Mouse (Mus musculus) liver, postnatal 0 days (tissue): Measurements from ENCODE around the gene Akr1b3. TPM values are rescaled to one million over a fixed set of nuclear protein-coding genes. Genes with fewer than 3 reads are reported as not detected.
A peak's percentile ranks its signal among the peaks of the same experiment; 100 is the strongest.

Source experiments
- ATAC-seq: fragments of 200-750 bp; cut with Nextera tagmentation; 2 replicates; pipeline ENCODE4 v1.8.0; 2017; ENCODE audit warnings: mild to moderate bottlenecking, moderate library complexity
- DNase-seq: peaks from one replicate; pipeline ENCODE4 v3.0.0-alpha.2; 2016
- H3K27ac ChIP-seq: fragments of 300-500 bp; sonication (generic); 2 replicates; pipeline ENCODE4 v1.5.1; 2014; ENCODE audit warnings: antibody characterized with exemption, moderate library complexity, mild to moderate bottlenecking, low read depth
- H3K27me3 ChIP-seq: fragments of 300-500 bp; sonication (generic); 2 replicates; pipeline ENCODE4 v1.6.1; 2014; ENCODE audit warnings: low read length, control low read depth, mixed read lengths; ENCODE audit not compliant: insufficient read depth
- H3K36me3 ChIP-seq: fragments of 300-500 bp; sonication (generic); replicated peaks from 2 replicates; pipeline ENCODE4 v1.6.1; 2014; ENCODE audit warnings: mild to moderate bottlenecking, control low read depth, low read length, moderate library complexity, mixed read lengths; ENCODE audit not compliant: insufficient read depth
- H3K4me1 ChIP-seq: fragments of 300-500 bp; sonication (generic); 2 replicates; pipeline ENCODE4 v1.6.1; 2014; ENCODE audit warnings: antibody characterized with exemption, mild to moderate bottlenecking, control low read depth; ENCODE audit not compliant: insufficient read depth
- H3K4me2 ChIP-seq: fragments of 300-500 bp; sonication (generic); 2 replicates; pipeline ENCODE4 v1.6.1; 2014; ENCODE audit warnings: low read depth, mild to moderate bottlenecking, low read length, moderate library complexity, mixed read lengths
- H3K4me3 ChIP-seq: fragments of 300-500 bp; sonication (generic); 2 replicates; pipeline ENCODE4 v1.5.1; 2014; ENCODE audit warnings: low read depth, low read length
- H3K9ac ChIP-seq: fragments of 300-500 bp; sonication (generic); replicated peaks from 2 replicates; pipeline ENCODE4 v1.6.1; 2014; ENCODE audit warnings: mild to moderate bottlenecking, moderate library complexity
- H3K9me3 ChIP-seq: fragments of 300-500 bp; sonication (generic); 2 replicates; pipeline ENCODE4 v1.6.1; 2016; ENCODE audit warnings: mild to moderate bottlenecking, control low read depth, low read length, mixed read lengths
- CTCF ChIP-seq: sonication (generic); IDR thresholded peaks from 2 replicates; pipeline ENCODE4 v1.5.1; 2016; ENCODE audit warnings: antibody characterized with exemption, low read depth
- EP300 ChIP-seq: IDR thresholded peaks from 2 replicates; pipeline ENCODE4 v1.6.1; 2016; ENCODE audit warnings: antibody characterized with exemption, low read depth, mild to moderate bottlenecking
- WGBS: fragments of 180-500 bp; shearing (Covaris S2); extraction: QIAGEN DNeasy Blood & Tissue Kit; methylation state at CpG from one replicate; pipeline ENCODE4 v1.1.7; 2014; ENCODE audit not compliant: insufficient replicate concordance; 5-methylcytosine and 5-hydroxymethylcytosine counted together
- polyA plus RNA-seq: library from polyadenylated mRNA; unstranded; fragments of >200 nt; fragmentation: Nextera tagmentation; extraction: Ambion mirVana; gene quantifications from 2 replicates; pipeline ENCODE4 v1.2.1, GENCODE M21; 2015

The Akr1b3 gene
- polyA plus RNA-seq, 1 experiment from 2014 or later = 31.6 TPM

DNA sequence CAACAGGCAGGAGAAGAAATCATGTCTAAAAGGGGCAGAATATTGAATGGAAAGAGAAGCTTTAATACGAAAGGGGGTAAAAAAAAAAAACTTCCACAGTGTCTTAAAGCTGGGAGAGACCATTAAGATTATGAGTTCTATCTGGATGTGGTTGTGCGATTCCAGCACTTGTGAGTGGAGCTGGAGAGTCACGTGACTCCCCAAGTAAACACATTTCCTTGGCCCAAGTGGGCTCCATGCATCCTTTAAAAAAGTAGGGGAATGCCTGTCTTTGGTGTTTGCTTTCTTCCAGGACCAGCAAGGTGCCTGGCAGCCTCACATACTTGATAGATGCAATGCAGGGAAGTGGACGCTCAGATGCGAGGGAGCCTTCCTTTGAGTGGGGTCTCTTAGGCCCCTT is 38.9 kb downstream of the Akr1b3 start:
- no peak overlapping the region for H3K4me2 ChIP-seq
- H3K4me3 ChIP-seq = no peak overlapping the region
- no peak for DNase-seq
- no peak for ATAC-seq
- H3K9ac ChIP-seq = no peak overlapping the region
- no peaks in the 10 kb centered on the region for H3K27me3 ChIP-seq
- H3K4me1 ChIP-seq = no peaks in the 10 kb centered on the region
- 71% methylated on average over 5 of the region's 5 CpGs for WGBS
- H3K9me3 ChIP-seq = no peaks in the 10 kb centered on the region
- no peaks in the 10 kb centered on the region for H3K36me3 ChIP-seq
- H3K27ac ChIP-seq = no peak overlapping the region
- TF ChIP-seq EP300 (no peak), CTCF (no peak)

DNA sequence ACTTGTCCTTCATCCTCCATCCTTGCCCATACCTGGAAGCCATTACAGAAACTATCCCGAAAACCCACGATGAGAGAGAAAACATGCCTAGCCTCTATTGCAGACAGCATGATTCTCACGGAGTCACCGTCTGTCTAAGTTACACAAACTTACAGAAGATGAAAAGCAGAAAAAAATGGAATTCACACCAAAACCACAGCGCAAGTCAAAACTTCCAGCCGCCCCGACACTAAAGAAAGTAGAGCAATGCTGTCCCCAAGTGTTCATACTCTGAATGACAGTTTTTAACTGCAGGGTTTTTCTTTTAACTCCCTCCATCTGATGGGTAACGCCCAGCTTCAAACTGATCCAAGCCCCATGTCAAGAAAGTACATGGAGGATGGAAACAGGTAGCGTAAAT is 39.6 kb downstream of the Akr1b3 start:
- no peak overlapping the region for H3K9ac ChIP-seq
- H3K4me1 ChIP-seq = no peaks in the 10 kb centered on the region
- H3K4me2 ChIP-seq = no peak overlapping the region
- DNase-seq = no peak
- no peaks in the 10 kb centered on the region for H3K27me3 ChIP-seq
- no peaks in the 10 kb centered on the region for H3K9me3 ChIP-seq
- H3K4me3 ChIP-seq = no peak overlapping the region
- no peaks in the 10 kb centered on the region for H3K36me3 ChIP-seq
- TF ChIP-seq EP300 (no peak), CTCF (peak; percentile 74)
- 18% methylated on average over 9 of the region's 9 CpGs for WGBS
- H3K27ac ChIP-seq = no peak overlapping the region
- ATAC-seq = no peak

DNA sequence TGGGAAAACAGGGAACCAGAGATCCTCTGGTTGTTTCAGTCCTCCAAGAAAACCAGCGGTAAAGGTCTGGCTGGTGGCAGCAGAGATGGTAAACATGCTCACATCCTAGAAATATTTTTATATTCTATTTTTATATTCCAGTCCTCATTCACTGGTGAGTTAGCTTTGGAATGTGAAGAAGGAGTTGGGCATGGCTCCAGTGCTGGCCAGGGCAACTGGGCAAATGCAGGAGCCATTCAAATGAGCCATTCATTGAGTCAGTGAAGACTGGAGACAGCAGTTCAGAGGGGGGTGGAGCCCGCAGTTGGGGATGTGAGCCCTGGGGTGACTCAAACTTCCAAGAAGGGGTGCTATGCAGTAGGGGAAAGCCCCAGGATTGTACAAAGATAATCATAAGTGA is 42.9 kb downstream of the Akr1b3 start:
- H3K4me2 ChIP-seq = no peak overlapping the region
- no peaks in the 10 kb centered on the region for H3K9me3 ChIP-seq
- no peaks in the 10 kb centered on the region for H3K36me3 ChIP-seq
- no peak overlapping the region for H3K9ac ChIP-seq
- ATAC-seq (no peak), DNase-seq (no peak)
- no peak for TF ChIP-seq EP300
- no peak for TF ChIP-seq CTCF
- H3K4me1 ChIP-seq = no peaks in the 10 kb centered on the region
- H3K27ac ChIP-seq = no peak overlapping the region
- WGBS = 79% methylated on average over 2 of the region's 2 CpGs
- H3K27me3 ChIP-seq = no peaks in the 10 kb centered on the region
- H3K4me3 ChIP-seq = no peak overlapping the region

DNA sequence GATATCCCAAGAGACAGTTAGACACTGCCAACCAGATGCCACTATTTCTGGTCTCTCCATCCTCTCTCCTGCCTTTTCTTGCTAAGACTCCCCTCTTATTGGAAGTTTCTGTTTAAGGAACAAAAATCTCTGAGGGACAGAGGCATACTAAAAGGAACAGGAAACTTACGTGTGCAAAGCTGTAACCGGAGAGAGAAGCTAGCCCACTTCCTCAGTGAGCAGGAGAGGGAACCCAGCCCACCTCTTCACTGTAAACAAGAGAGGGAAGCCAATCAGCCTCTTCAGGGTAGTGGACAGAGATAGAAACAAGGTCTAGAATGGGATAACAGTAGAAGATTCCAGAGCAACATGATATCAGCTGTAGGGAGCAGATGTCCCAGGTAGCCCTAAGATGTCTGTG is 44.2 kb downstream of the Akr1b3 start:
- TF ChIP-seq EP300 (no peak), CTCF (no peak)
- 27% methylated on average over 2 of the region's 2 CpGs for WGBS
- no peak for DNase-seq

DNA sequence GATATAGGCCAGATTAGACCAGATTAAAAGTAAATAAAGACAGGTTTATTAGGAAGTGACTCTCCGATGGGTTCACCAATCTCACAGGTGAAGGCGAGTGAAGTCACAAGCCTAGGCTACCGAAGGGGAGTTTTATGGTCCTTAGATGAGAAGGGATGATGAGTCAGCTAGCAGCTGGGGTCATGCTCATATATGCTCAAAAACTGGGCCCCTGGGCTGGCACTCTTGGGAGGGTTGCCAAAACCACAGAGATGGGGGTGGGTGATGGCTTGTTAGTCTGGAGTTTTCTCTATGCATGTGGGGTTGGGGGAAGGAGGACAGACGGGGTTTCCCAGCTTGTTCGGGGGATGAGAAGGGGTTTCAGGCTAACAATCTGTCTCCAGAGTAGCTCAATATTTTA is 44.8 kb downstream of the Akr1b3 start:
- Histone ChIP-seq H3K27me3 (no peaks in the 10 kb centered on the region), H3K4me3 (no peak overlapping the region), H3K27ac (no peak overlapping the region), H3K4me1 (no peaks in the 10 kb centered on the region), H3K9me3 (no peaks in the 10 kb centered on the region), H3K9ac (no peak overlapping the region), H3K36me3 (no peaks in the 10 kb centered on the region), H3K4me2 (no peak overlapping the region)
- no peak for DNase-seq
- TF ChIP-seq EP300 = no peak
- TF ChIP-seq CTCF = no peak
- ATAC-seq = no peak
- WGBS = 56% methylated on average over 5 of the region's 5 CpGs

More for the DNA sequence above, 44.2 kb downstream of the Akr1b3 start:
- Histone ChIP-seq H3K36me3 (no peaks in the 10 kb centered on the region), H3K9ac (no peak overlapping the region), H3K27me3 (no peaks in the 10 kb centered on the region), H3K4me2 (no peak overlapping the region), H3K4me1 (no peaks in the 10 kb centered on the region), H3K27ac (no peak overlapping the region), H3K4me3 (no peak overlapping the region), H3K9me3 (no peaks in the 10 kb centered on the region)
- ATAC-seq = no peak

DNA sequence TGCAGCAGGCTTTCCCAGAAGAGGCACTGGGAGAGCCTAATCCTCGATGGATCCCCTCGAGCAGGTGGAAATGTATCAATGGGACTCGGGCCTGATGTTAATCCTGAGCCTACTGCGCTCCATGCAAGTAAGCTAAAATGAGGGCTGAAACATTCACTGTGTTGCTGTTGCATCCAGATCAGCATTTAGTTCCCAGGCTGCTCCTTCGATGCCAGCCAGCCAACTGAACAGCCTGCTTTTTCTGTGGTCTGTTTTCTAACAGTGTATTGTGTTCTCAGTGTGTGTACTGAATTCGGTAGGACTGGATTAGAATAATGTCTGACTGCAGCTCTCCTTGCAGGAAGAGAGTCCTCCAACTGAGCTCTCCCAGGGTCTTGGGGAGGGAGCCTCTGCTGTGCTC is 46.6 kb downstream of the Akr1b3 start:
- Histone ChIP-seq H3K4me2 (no peak overlapping the region), H3K27ac (no peak overlapping the region), H3K4me1 (no peaks in the 10 kb centered on the region), H3K9ac (no peak overlapping the region), H3K36me3 (no peaks in the 10 kb centered on the region), H3K4me3 (no peak overlapping the region), H3K9me3 (no peaks in the 10 kb centered on the region), H3K27me3 (no peaks in the 10 kb centered on the region)
- WGBS = 66% methylated on average over 6 of the region's 6 CpGs
- no peak for DNase-seq
- ATAC-seq = no peak
- TF ChIP-seq CTCF = no peak

DNA sequence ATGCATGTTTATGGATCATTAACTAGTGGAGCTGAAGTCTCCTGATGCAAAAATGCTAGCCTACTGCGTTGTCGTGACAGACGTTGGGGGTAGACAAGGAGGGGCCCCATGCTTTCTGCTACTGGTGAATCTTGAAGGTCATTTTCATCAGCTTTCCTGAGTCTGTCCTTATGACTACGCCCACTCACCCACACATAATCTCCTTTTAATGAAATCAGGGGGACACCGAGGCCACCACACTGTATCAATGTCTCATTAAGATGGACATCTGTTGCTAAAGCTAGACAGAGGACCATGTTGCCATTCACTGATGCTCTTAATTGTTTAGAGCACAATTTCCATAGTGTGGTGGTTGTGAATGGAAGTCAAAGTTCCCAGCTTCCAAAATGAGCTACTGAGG is 58.7 kb downstream of the Akr1b3 start:
- no peak overlapping the region for H3K4me2 ChIP-seq
- TF ChIP-seq EP300 (no peak), CTCF (no peak)
- H3K36me3 ChIP-seq = no peaks in the 10 kb centered on the region
- no peak overlapping the region for H3K9ac ChIP-seq
- H3K4me3 ChIP-seq = no peak overlapping the region
- 73% methylated on average over 5 of the region's 5 CpGs for WGBS
- no peaks in the 10 kb centered on the region for H3K27me3 ChIP-seq
- ATAC-seq (no peak), DNase-seq (no peak)
- no peaks in the 10 kb centered on the region for H3K4me1 ChIP-seq
- H3K27ac ChIP-seq = no peak overlapping the region
- H3K9me3 ChIP-seq = no peaks in the 10 kb centered on the region

Other genes with a start within 250 kb of the Akr1b3 start
- 13.4 and 15.6 TPM in 2 replicates for gene Slc35b4, start 140.4 kb downstream of the Akr1b3 start, polyA plus RNA-seq
- 7.2 and 8.1 TPM in 2 replicates for gene Akr1b8, start 36.6 kb upstream of the Akr1b3 start, polyA plus RNA-seq
- gene Akr1b10, start 66.7 kb upstream of the Akr1b3 start, polyA plus RNA-seq = 7.0 and 7.3 TPM in 2 replicates
- gene Akr1b7, start 94.9 kb upstream of the Akr1b3 start, polyA plus RNA-seq = 258 and 381 TPM in 2 replicates
- 85.5 and 88.8 TPM in 2 replicates for gene Bpgm, start 158.7 kb upstream of the Akr1b3 start, polyA plus RNA-seq